Mouse (Mus musculus) megakaryocyte, embryonic 14.5 days (primary cell): ENCODE data around the gene Fam160a1. TPM values are rescaled to one million over a fixed set of nuclear protein-coding genes. Genes with fewer than 3 reads are reported as not detected.

ENCODE experiments used
- H3K27me3 ChIP-seq: replicated peaks from 2 replicates; pipeline ENCODE3; 2012; ENCODE audit warnings: inconsistent platforms
- H3K36me3 ChIP-seq: replicated peaks from 2 replicates; pipeline ENCODE3; 2012; ENCODE audit warnings: low read length, inconsistent platforms, mixed read lengths
- H3K4me1 ChIP-seq: 2 replicates; pipeline ENCODE4 v1.6.1; 2012; ENCODE audit warnings: inconsistent platforms
- H3K4me3 ChIP-seq: replicated peaks from 2 replicates; pipeline ENCODE3; 2012; ENCODE audit warnings: moderate library complexity, mild to moderate bottlenecking, inconsistent platforms
- H3K9me3 ChIP-seq: 2 replicates; pipeline ENCODE4 v1.6.1; 2012; ENCODE audit warnings: inconsistent platforms
- FLI1 ChIP-seq: IDR thresholded peaks from 2 replicates; pipeline ENCODE4 v1.6.1; 2012; ENCODE audit warnings: low read length, inconsistent platforms, mixed read lengths
- GATA1 ChIP-seq: IDR thresholded peaks from 3 replicates; pipeline ENCODE4 v1.6.1; 2012; ENCODE audit warnings: mixed read lengths, low read length, inconsistent platforms, borderline replicate concordance
- polyA plus RNA-seq: library from polyadenylated mRNA; stranded (reverse); fragments of >175 nt; gene quantifications from 2 replicates; pipeline ENCODE4 v1.2.3, GENCODE M21; 2012; ENCODE audit warnings: low replicate concordance; ENCODE audit not compliant: insufficient read depth

Gene Fam160a1
- polyA plus RNA-seq, 1 experiment = 0.12 TPM

DNA sequence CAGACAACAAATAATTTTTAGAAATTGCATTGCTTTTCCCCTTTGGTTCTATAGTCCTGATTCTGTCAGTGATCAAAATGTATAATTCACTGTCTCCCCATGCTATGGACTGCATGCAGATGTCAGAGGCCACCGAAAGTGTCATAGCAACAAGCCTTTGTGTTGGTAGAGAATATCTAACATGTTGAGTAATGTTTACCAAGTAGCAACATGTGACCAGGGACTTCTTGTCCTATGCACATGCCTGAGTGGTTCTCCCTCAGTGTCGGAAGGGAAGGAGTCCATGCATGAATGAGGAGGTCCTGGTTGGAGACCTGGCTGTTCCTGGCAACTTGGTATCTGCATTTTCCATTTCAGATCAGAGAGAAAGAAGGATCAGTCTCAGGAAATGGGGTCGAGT, 150.9 kb downstream of the Fam160a1 start:
- no peak overlapping the region for H3K4me3 ChIP-seq
- 0 out of 2 replicates have a peak, but pooled peaks cover 4% of the 10 kb centered on the region for H3K4me1 ChIP-seq
- no peaks in the 10 kb centered on the region for H3K9me3 ChIP-seq
- TF ChIP-seq FLI1 = no peak
- H3K36me3 ChIP-seq = no peaks in the 10 kb centered on the region
- H3K27me3 ChIP-seq = peaks cover 75% of the 10 kb centered on the region

DNA sequence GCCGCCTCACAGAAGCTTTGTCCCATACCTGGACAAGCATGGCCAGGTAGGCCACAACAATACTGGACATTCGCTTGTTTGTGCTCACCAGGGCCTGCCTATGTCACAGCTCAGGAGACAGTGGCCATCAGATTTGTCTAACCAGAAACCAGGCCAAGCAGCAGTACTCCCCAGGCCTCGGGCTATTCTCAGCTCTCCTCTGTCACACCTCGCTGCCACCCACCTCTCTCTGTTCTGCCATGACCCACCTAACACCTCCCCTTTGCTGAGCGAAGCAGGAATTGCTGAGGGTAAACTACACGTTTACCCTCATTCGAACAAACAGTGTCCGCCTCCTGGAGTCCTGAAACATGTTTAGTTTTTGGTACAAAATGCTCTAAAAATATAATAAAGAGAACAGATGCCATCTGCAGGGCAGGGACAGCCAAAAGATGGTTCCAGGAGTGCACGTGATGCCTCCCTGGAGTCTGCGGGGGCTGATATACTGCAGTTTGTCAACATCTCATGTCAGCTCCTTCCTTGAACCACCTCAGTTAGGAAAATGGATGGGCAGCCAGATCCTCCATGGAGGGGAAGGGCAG, 152.4 kb downstream of the Fam160a1 start:
- TF ChIP-seq FLI1 (no peak), GATA1 (no peak)
- H3K36me3 ChIP-seq = no peaks in the 10 kb centered on the region
- no peaks in the 10 kb centered on the region for H3K9me3 ChIP-seq
- H3K4me3 ChIP-seq = no peak overlapping the region
- peaks cover 74% of the 10 kb centered on the region for H3K27me3 ChIP-seq
- 0 out of 2 replicates have a peak, but pooled peaks cover 4% of the 10 kb centered on the region for H3K4me1 ChIP-seq

GRCm38 (mm10) chr3:85663826-85664225, 153.3 kb downstream of the Fam160a1 start:
- H3K36me3 ChIP-seq = no peaks in the 10 kb centered on the region
- no peak overlapping the region for H3K4me3 ChIP-seq
- H3K4me1 ChIP-seq = 0 out of 2 replicates have a peak, but pooled peaks cover 4% of the 10 kb centered on the region
- no peaks in the 10 kb centered on the region for H3K9me3 ChIP-seq
- TF ChIP-seq FLI1 (no peak), GATA1 (no peak)
- H3K27me3 ChIP-seq = peaks cover 70% of the 10 kb centered on the region

GRCm38 (mm10) chr3:85661926-85662813, 154.9 kb downstream of the Fam160a1 start:
- Histone ChIP-seq H3K4me3 (no peak overlapping the region), H3K36me3 (no peaks in the 10 kb centered on the region), H3K4me1 (peaks cover under 1% of the 10 kb centered on the region; the same call in 1 of the 2 replicates), H3K27me3 (peaks cover 63% of the 10 kb centered on the region), H3K9me3 (no peaks in the 10 kb centered on the region)
- TF ChIP-seq GATA1 (no peak), FLI1 (no peak)

DNA sequence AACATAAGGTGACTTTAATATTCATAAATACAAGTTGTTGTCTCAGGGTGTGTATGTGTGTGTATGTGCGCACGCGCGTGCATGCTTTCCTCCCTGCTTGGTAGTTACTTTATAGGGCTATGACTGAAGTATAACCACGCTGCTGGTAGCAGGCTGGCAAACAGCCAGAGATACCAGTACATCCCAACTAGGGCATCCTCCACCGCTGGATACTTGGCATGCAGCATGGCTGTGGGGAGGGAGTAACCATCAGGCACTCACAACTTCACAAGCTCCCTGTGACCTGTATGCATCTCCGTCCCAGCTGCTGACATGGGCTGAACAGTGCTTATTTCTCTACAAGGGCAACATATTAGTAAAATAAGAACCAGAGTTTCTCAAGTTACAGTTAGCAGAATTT, 157.4 kb downstream of the Fam160a1 start:
- peaks cover 47% of the 10 kb centered on the region for H3K27me3 ChIP-seq
- H3K9me3 ChIP-seq = no peaks in the 10 kb centered on the region
- peaks cover 7% of the 10 kb centered on the region for H3K36me3 ChIP-seq
- no peak for TF ChIP-seq GATA1
- no peak for TF ChIP-seq FLI1
- H3K4me1 ChIP-seq = peaks cover 17% of the 10 kb centered on the region
- H3K4me3 ChIP-seq = no peak overlapping the region

DNA sequence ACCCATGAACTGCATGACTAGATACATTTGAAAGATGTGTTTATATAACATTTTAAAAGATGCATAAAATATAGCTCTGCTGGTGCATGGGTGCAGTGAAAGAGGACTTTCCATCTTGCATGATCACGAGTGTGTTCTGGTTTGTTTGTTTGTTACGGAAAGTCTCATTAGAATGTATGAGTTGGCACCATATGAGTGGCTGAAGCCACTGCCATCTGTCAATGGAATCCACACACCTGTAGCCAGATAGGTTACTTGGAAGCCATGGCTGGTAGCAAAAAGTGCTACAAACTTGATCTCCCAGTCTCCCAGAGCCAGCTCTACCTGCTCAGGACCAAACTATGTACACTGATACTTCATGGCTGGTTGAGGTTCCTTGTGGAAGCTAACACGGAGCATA, 161.6 kb downstream of the Fam160a1 start:
- Histone ChIP-seq H3K4me3 (no peak overlapping the region), H3K4me1 (peaks cover 45% of the 10 kb centered on the region), H3K27me3 (peaks cover 13% of the 10 kb centered on the region), H3K9me3 (no peaks in the 10 kb centered on the region), H3K36me3 (peaks cover 36% of the 10 kb centered on the region)
- TF ChIP-seq FLI1 (no peak), GATA1 (no peak)

- peaks cover 46% of the 10 kb centered on the region for H3K36me3 ChIP-seq
- TF ChIP-seq GATA1 = no peak
- TF ChIP-seq FLI1 = no peak
- H3K9me3 ChIP-seq = no peaks in the 10 kb centered on the region
- peaks cover 2% of the 10 kb centered on the region for H3K27me3 ChIP-seq
- H3K4me3 ChIP-seq = no peak overlapping the region
- peaks cover 70% of the 10 kb centered on the region for H3K4me1 ChIP-seq
Observed at GRCm38 (mm10) chr3:85652727-85653665, 164.1 kb downstream of the Fam160a1 start.

DNA sequence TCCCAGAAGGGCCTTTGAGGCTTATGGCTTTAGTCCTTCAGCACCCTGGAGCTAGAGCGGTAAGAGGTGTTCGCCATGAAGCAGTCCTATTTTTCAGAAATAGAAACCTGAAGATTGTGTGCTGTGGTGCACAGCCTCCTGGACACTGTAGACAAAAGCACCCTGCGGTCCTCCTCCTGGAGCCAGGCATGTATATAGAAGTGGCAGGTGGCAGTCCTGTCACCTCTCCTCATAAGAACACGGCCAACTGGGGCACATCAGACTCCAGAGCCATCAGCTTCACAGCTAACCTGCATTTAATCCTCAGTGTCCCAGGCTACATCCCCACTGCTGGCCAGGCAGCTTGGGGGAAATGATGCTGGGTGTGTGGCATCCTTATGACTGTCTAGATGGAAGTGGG, 167.9 kb downstream of the Fam160a1 start:
- peaks cover 51% of the 10 kb centered on the region for H3K4me1 ChIP-seq
- no peak for TF ChIP-seq FLI1
- no peak for TF ChIP-seq GATA1
- peaks cover 50% of the 10 kb centered on the region for H3K36me3 ChIP-seq

DNA sequence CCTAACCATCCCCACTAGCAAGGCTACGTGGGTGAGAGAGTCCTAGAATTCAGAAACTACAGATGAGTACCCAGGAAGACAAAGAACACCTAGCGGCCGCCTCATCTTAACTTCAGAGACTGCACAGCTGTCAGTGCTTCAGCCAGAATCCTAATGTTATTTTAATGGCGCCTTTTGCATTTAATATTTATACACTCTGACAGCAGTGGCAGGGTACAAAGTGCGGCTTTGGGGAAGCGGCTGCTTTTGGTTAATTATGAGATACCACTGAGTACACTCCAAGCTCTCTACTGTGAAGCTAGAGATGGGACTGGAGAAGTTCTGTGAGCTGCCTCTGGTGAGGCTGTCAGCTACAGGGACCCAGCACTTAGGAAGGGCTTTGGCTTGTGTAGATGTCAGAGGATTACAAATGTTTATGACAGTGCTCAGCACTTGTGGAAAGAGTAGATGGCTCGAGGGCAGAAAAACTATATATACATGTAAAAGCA, 171.5 kb downstream of the Fam160a1 start:
- H3K4me1 ChIP-seq = peaks cover 33% of the 10 kb centered on the region
- H3K36me3 ChIP-seq = peaks cover 22% of the 10 kb centered on the region
- TF ChIP-seq FLI1 = no peak
- no peak for TF ChIP-seq GATA1
- no peaks in the 10 kb centered on the region for H3K27me3 ChIP-seq
- no peaks in the 10 kb centered on the region for H3K9me3 ChIP-seq
- H3K4me3 ChIP-seq = no peak overlapping the region

More for the DNA sequence above, 167.9 kb downstream of the Fam160a1 start:
- Histone ChIP-seq H3K4me3 (no peak overlapping the region), H3K9me3 (no peaks in the 10 kb centered on the region), H3K27me3 (peaks cover 2% of the 10 kb centered on the region)

- TF ChIP-seq FLI1 (no peak), GATA1 (no peak)
- peaks cover 26% of the 10 kb centered on the region for H3K4me1 ChIP-seq
- H3K9me3 ChIP-seq = no peaks in the 10 kb centered on the region
- H3K36me3 ChIP-seq = peaks cover 22% of the 10 kb centered on the region
- H3K4me3 ChIP-seq = no peak overlapping the region
- H3K27me3 ChIP-seq = no peaks in the 10 kb centered on the region
Observed at GRCm38 (mm10) chr3:85644814-85645213, 172.3 kb downstream of the Fam160a1 start.
